Mouse (Mus musculus) intestine, embryonic 16.5 days (tissue): Measurements from ENCODE around the gene Cmya5. TPM values are rescaled to one million over a fixed set of nuclear protein-coding genes. Genes with fewer than 3 reads are reported as not detected.
"Not testable (repeated sequence)": the region's sequence is repeated elsewhere in the genome, so short reads cannot be mapped to it uniquely, and the experiment has no call there.

ENCODE experiments used
- ATAC-seq: fragments of 200-750 bp; cut with Nextera tagmentation; 2 replicates; pipeline ENCODE4 v1.8.0; 2017; ENCODE audit warnings: moderate TSS enrichment, moderate library complexity
- H3K27ac ChIP-seq: fragments of 300-500 bp; sonication (generic); 2 replicates; pipeline ENCODE4 v1.5.1; 2014; ENCODE audit warnings: mild to moderate bottlenecking, low read length
- H3K27me3 ChIP-seq: fragments of 300-500 bp; sonication (generic); replicated peaks from 2 replicates; pipeline ENCODE4 v1.6.1; 2014; ENCODE audit warnings: low read length, control low read depth, mixed read lengths; ENCODE audit not compliant: control insufficient read depth, insufficient read depth
- H3K36me3 ChIP-seq: fragments of 300-500 bp; sonication (generic); 2 replicates; pipeline ENCODE4 v1.6.1; 2014; ENCODE audit warnings: low read length, control low read depth; ENCODE audit not compliant: control insufficient read depth, insufficient read depth
- H3K4me1 ChIP-seq: fragments of 300-500 bp; sonication (generic); 2 replicates; pipeline ENCODE4 v1.6.1; 2014; ENCODE audit warnings: low read length, control low read depth, mixed read lengths; ENCODE audit not compliant: control insufficient read depth, insufficient read depth
- H3K4me2 ChIP-seq: fragments of 300-500 bp; sonication (generic); 2 replicates; pipeline ENCODE4 v1.6.1; 2014; ENCODE audit warnings: low read depth, low read length, control low read depth
- H3K4me3 ChIP-seq: fragments of 300-500 bp; sonication (generic); 2 replicates; pipeline ENCODE4 v1.5.1; 2014; ENCODE audit warnings: mild to moderate bottlenecking, low read length
- H3K9ac ChIP-seq: fragments of 300-500 bp; sonication (generic); 2 replicates; pipeline ENCODE4 v1.6.1; 2014; ENCODE audit warnings: low read depth, low read length
- H3K9me3 ChIP-seq: fragments of 300-500 bp; sonication (generic); 2 replicates; pipeline ENCODE4 v1.6.1; 2016; ENCODE audit warnings: low read length, control low read depth; ENCODE audit not compliant: control insufficient read depth
- WGBS: fragments of 180-500 bp; shearing (Covaris S2); extraction: QIAGEN DNeasy Blood & Tissue Kit; methylation state at CpG from one replicate; pipeline ENCODE4 v1.1.7; 2014; 5-methylcytosine and 5-hydroxymethylcytosine counted together
- polyA plus RNA-seq: library from polyadenylated mRNA; unstranded; fragments of >200 nt; fragmentation: Nextera tagmentation; extraction: Ambion mirVana; gene quantifications from 2 replicates; pipeline ENCODE4 v1.2.1, GENCODE M21; 2015

Cmya5 gene
- 0.04 and 0.05 TPM in 2 replicates for polyA plus RNA-seq

DNA sequence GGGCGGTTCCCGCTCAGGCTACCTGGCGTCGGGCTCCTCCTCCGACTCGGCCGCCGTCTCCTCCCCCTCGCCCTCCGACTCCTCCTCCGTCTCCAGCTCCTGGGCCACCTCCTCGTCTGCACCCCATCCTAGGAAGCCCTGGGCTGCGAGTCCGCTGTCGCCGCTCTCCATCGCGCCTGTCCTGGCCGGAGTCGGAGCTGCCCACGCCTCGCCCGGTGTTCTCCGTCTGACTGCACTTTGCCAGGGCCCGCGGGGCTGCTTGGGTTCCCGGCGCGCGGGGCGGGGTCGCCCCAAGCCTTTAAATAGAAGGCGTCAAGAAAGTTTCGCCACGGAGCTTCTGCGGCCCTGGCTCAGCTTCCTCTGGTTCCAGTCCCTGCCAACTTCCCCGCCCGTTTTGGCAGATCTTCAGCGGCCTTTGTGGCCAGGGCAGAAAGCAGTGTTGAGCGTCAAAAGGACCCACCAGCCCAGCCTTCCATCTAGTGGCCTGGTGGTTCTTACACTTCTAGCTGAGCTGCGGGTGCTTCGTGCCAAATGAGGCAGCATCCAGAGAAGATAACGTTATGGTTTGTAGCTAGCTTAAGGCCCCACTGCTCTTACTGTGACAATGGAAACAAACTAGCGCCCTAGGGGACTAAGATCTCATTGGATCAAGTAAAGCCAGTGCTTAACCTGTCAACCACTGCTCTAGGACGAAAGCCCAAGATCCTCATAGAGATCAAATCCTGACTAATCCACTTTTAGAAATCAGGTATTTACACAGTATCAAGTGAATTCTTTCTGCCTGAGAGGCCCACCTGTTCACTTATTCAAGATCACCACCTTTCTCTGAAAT, at the start of gene Cmya5:
Cmya5 (minus strand) TSS at position 389 of the 832 bp plus-strand sequence.
- 2% methylated on average over 45 of the region's 45 CpGs for WGBS
- Histone ChIP-seq H3K4me2 (peak within 1 kb of the TSS; percentile 95), H3K9ac (peak within 1 kb of the TSS; percentile 72), H3K36me3 (no peaks in the 10 kb centered on the region), H3K4me1 (peaks cover 6% of the 10 kb centered on the region; the same call in 1 of the 2 replicates), H3K27ac (peak within 1 kb of the TSS; percentile 57; the same call in 1 of the 2 replicates), H3K27me3 (no peaks in the 10 kb centered on the region), H3K4me3 (peak within 1 kb of the TSS; percentile 66), H3K9me3 (no peaks in the 10 kb centered on the region)
- ATAC-seq, result peak; percentile 98

DNA sequence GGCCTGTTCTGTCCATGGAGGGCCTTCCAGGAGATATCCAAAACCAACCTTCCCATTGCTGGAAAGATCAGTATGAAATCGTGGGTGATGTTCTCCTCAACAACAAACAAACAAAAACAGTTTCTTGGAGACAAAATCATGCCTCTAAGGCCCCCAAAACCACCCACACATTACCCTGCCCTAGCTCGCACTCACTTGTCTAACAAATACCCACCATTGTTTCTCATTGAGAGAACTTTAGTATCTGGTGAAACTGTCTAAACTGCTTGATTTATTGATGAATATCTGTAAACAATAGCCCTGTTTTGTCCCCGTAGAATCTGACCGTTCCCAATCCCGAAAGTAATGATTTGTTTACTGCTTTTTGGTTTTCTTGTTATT, 48.1 kb upstream of the Cmya5 start:
- Histone ChIP-seq H3K9me3 (no peaks in the 10 kb centered on the region), H3K4me2 (peak overlapping the region; percentile 77), H3K27me3 (no peaks in the 10 kb centered on the region), H3K36me3 (no peaks in the 10 kb centered on the region), H3K4me1 (peaks cover 8% of the 10 kb centered on the region), H3K4me3 (peak overlapping the region; percentile 97), H3K9ac (peak overlapping the region; percentile 72), H3K27ac (peak overlapping the region; percentile 65; the same call in 1 of the 2 replicates)
- peak; percentile 14 for ATAC-seq
- 51% methylated on average over 5 of the region's 5 CpGs for WGBS

DNA sequence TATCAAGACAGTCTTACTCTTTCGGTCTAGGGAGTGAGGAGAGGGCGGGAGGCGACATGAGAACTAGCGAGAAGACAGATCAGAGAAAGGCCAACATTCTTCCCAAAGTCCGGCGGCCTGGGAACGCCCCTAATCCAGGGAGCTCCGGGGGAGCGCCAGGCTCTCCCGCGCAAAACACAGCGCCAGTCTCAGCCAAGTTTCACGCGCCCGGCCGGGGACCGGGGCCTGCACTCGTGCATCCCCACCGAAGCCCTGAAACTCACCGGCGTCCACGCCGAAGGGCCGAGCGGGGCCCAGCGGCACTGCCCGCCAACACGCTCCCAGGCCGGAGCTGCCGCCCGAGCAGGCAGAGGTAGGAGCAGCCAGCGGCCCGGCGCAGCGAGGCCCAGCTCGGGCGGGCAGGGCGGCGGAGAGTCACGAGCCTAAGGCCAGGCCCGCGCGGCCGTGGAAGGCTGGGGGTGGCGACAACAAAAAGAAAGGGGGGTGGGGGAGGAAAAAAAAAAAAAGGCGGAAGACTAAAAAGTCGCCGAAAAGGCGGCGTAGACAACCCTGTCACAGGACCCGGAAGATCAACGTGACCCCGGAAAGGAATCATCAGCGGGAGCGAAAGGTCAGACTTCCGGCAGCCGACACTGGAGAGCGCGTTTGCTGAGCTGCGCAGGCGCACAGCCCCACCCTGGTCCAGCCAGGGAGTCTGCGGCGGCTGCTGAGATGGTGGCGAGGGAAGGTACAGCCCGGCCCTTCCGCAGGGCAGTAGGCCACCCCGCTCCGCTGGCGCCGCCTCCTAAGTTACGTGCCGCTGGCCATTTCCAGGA, 47.5 kb upstream of the Cmya5 start, which contains the start of gene Tent2:
Tent2 (minus strand) TSS at position 555 of the 815 bp plus-strand sequence.
- Histone ChIP-seq H3K9me3 (no peaks in the 10 kb centered on the region), H3K27ac (peak within 1 kb of the TSS; percentile 95), H3K27me3 (no peaks in the 10 kb centered on the region), H3K4me2 (peak within 1 kb of the TSS; percentile 77), H3K4me1 (peaks cover 8% of the 10 kb centered on the region), H3K9ac (peak within 1 kb of the TSS; percentile 94), H3K36me3 (no peaks in the 10 kb centered on the region), H3K4me3 (peak within 1 kb of the TSS; percentile 97)
- under 1% methylated on average over 72 of the region's 72 CpGs for WGBS
- ATAC-seq, result peak; percentile 99

DNA sequence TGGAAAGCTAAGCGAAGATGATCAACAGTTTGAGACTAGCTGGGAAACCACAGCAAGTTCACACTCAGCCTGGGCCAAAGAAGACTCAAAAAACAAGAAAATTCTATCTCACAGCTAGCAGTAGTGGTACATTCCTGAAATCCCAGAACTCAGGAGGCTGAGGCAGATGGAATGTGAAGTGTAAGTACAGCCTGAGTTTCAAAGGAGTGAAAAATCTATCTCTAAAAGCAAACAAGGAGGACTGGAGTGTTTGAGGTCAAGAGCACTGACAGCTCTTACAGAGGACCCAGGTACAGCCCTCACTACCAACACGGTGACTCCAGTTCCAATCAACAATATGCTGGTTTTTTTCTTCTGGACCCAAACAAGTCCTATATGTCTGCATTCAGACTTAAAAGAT, 44.9 kb upstream of the Cmya5 start:
- Histone ChIP-seq H3K9me3 (no peaks in the 10 kb centered on the region), H3K27ac (no peak overlapping the region), H3K4me2 (no peak overlapping the region), H3K27me3 (no peaks in the 10 kb centered on the region), H3K4me3 (no peak overlapping the region), H3K4me1 (peaks cover 8% of the 10 kb centered on the region), H3K36me3 (no peaks in the 10 kb centered on the region), H3K9ac (no peak overlapping the region)
- ATAC-seq, result no peak
- 69% methylated on average over 2 of the region's 2 CpGs for WGBS

DNA sequence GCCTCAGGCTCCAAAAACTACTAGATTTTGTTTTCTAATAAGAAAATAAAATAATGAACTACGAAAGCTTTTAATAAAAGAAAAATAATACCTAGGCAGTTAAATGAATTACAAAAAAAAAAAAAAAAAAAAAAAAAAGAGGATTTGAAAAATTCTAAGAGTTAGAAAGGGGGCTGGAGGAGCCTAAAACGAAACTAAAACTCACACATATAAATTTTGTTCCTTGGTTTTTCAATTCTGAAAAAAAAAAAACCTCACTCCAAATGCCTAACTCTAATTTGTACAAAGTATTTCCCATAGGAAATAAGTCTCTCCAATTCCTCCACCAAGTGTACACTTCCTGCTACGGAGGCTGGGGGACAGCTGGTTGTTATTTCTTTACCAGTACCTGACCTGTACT, 44.2 kb upstream of the Cmya5 start:
- Histone ChIP-seq H3K9me3 (no peaks in the 10 kb centered on the region), H3K4me2 (no peak overlapping the region), H3K36me3 (no peaks in the 10 kb centered on the region), H3K4me3 (no peak overlapping the region), H3K27ac (no peak overlapping the region), H3K4me1 (peaks cover 8% of the 10 kb centered on the region), H3K9ac (no peak overlapping the region), H3K27me3 (no peaks in the 10 kb centered on the region)
- 78% methylated on average over 3 of the region's 3 CpGs for WGBS
- no peak for ATAC-seq

DNA sequence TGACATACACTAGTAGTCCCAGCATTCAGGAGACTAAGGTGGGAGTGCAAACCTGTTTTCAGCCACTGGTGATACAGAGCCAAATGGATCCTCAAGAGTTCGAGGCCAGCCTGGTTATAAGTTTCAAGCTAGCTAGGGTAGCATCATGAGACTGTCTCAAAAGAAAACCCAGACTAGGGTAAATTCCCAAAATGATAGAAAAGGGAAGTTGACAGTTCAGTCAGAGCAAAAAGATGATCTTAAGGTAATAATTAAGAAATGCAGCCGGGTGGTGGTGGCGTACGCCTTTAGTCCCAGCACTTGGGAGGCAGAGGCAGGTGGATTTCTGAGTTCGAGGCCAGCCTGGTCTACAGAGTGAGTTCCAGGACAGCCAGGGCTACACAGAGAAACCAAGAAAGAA, 43.3 kb upstream of the Cmya5 start:
- WGBS, result 92% methylated on average over 5 of the region's 5 CpGs
- not testable (repeated sequence) for H3K27ac ChIP-seq, ATAC-seq, H3K4me3 ChIP-seq, H3K36me3 ChIP-seq, H3K4me2 ChIP-seq, H3K9me3 ChIP-seq, H3K27me3 ChIP-seq, H3K9ac ChIP-seq, H3K4me1 ChIP-seq

DNA sequence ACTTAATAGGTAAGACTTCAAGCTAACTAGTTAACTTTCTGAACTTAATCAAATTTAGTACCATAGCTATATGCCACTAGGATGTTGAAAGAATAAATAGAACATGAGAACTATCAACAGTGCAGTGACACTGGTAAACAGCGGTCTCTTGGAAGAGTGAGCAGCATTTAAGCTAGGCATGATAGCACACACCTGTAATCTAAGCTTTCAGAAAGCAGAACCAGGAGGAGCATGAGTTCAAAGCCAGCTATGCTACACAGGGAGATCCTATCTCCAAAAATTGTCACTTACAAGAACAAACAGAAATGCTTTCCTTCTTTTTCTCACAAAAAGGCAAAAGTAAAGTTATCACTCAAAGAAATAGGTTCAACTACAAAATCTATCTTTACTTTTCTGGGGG, 35.8 kb upstream of the Cmya5 start:
- Histone ChIP-seq H3K36me3 (no peaks in the 10 kb centered on the region; the same call in 1 of the 2 replicates), H3K4me2 (no peak overlapping the region), H3K27ac (no peak overlapping the region), H3K27me3 (no peaks in the 10 kb centered on the region), H3K4me3 (no peak overlapping the region), H3K9ac (no peak overlapping the region), H3K4me1 (no peaks in the 10 kb centered on the region), H3K9me3 (no peaks in the 10 kb centered on the region)
- ATAC-seq, result no peak
- WGBS, result 94% methylated on average over 1 of the region's 1 CpGs

DNA sequence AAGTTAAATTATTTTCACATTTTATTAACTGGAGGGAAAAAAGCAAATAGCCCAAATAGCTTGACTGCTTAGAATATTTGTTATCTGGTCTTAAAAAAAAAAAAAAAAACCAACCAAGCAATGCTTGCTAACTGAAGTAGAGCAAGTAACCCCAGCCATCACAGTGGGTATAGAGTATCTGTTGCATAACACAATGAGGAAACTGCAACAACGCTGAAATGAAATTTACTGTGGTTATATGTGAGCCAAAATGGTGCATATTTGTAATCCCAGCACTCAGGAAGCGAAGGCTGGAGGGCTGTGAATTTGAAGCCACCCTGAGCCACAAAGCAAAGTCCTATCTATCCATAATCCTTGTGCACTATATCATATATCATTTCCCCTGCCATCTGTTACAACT, 35.0 kb upstream of the Cmya5 start:
- ATAC-seq, result no peak
- Histone ChIP-seq H3K27me3 (no peaks in the 10 kb centered on the region), H3K4me2 (no peak overlapping the region), H3K36me3 (no peaks in the 10 kb centered on the region; the same call in 1 of the 2 replicates), H3K9me3 (no peaks in the 10 kb centered on the region), H3K4me3 (no peak overlapping the region), H3K27ac (no peak overlapping the region), H3K9ac (no peak overlapping the region), H3K4me1 (no peaks in the 10 kb centered on the region)
- WGBS, result 89% methylated on average over 2 of the region's 2 CpGs

DNA sequence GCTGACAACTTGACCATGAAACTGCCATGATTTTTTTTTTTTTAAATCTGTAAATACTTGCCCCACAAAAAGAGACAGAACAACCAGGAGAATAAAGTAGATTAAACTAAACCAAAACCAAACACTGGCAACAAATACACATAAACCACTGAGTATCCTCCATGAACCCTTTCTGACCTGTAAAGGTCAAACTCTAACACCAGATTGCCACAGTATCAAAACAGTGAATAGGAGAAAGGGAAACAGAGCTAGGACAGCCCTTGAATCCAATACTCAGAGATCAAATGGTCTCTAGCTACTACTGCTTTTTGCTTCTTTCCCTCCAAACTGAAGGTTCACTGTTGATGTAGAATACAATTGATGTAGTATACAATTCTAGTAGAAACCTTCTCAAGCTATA, 33.0 kb upstream of the Cmya5 start:
- Histone ChIP-seq H3K27ac (no peak overlapping the region), H3K4me2 (no peak overlapping the region)

More for the DNA sequence above, 33.0 kb upstream of the Cmya5 start:
- Histone ChIP-seq H3K9ac (no peak overlapping the region), H3K9me3 (no peaks in the 10 kb centered on the region), H3K27me3 (no peaks in the 10 kb centered on the region), H3K36me3 (peaks cover 7% of the 10 kb centered on the region; the same call in 1 of the 2 replicates), H3K4me3 (no peak overlapping the region), H3K4me1 (no peaks in the 10 kb centered on the region)
- ATAC-seq, result no peak
